Mouse (Mus musculus) embryonic facial prominence, embryonic 11.5 days (tissue): ENCODE measurements around the gene Gm20388. TPM values are rescaled to one million over a fixed set of nuclear protein-coding genes. Genes with fewer than 3 reads are reported as not detected.

Source experiments
- ATAC-seq: fragments of 200-750 bp; cut with Nextera tagmentation; replicated peaks from 2 replicates; pipeline ENCODE4 v1.8.0; 2017; ENCODE audit warnings: low read depth; ENCODE audit not compliant: insufficient number of reproducible peaks, low FRiP score, low TSS enrichment
- DNase-seq: peaks from one replicate; pipeline ENCODE4 v3.0.0-alpha.2; 2015; ENCODE audit warnings: low spot score
- H3K27ac ChIP-seq: fragments of 300-500 bp; sonication (generic); replicated peaks from 2 replicates; pipeline ENCODE4 v1.5.1; 2014; ENCODE audit warnings: mild to moderate bottlenecking, low read depth, low read length, control low read depth
- H3K27me3 ChIP-seq: fragments of 300-500 bp; sonication (generic); 2 replicates; pipeline ENCODE4 v1.6.1; 2014; ENCODE audit warnings: mild to moderate bottlenecking, low read length, moderate library complexity, mixed read lengths; ENCODE audit not compliant: control insufficient read depth, insufficient read depth
- H3K36me3 ChIP-seq: fragments of 300-500 bp; sonication (generic); replicated peaks from 2 replicates; pipeline ENCODE4 v1.6.1; 2014; ENCODE audit warnings: low read depth, mild to moderate bottlenecking, low read length, moderate library complexity, mixed read lengths; ENCODE audit not compliant: control insufficient read depth, insufficient read depth
- H3K4me1 ChIP-seq: fragments of 300-500 bp; sonication (generic); 2 replicates; pipeline ENCODE4 v1.6.1; 2014; ENCODE audit warnings: low read length, mixed read lengths; ENCODE audit not compliant: control insufficient read depth, insufficient read depth
- H3K4me2 ChIP-seq: fragments of 300-500 bp; sonication (generic); 2 replicates; pipeline ENCODE4 v1.6.1; 2014; ENCODE audit warnings: low read depth, mild to moderate bottlenecking, control low read depth, low read length, moderate library complexity
- H3K4me3 ChIP-seq: fragments of 300-500 bp; sonication (generic); 2 replicates; pipeline ENCODE4 v1.5.1; 2014; ENCODE audit warnings: low read depth, low read length, control low read depth
- H3K9ac ChIP-seq: fragments of 300-500 bp; sonication (generic); replicated peaks from 2 replicates; pipeline ENCODE4 v1.6.1; 2014; ENCODE audit warnings: mild to moderate bottlenecking, control low read depth, low read length
- H3K9me3 ChIP-seq: fragments of 300-500 bp; sonication (generic); replicated peaks from 2 replicates; pipeline ENCODE4 v1.6.1; 2016; ENCODE audit warnings: mild to moderate bottlenecking, low read length, inconsistent platforms, mixed read lengths; ENCODE audit not compliant: control insufficient read depth
- WGBS: fragments of 180-500 bp; shearing (Covaris S2); extraction: QIAGEN DNeasy Blood & Tissue Kit; methylation state at CpG from one replicate; pipeline ENCODE4 v1.1.7; 2014; 5-methylcytosine and 5-hydroxymethylcytosine counted together
- polyA plus RNA-seq: library from polyadenylated mRNA; unstranded; fragments of >200 nt; fragmentation: Nextera tagmentation; extraction: Ambion mirVana; gene quantifications from 2 replicates; pipeline ENCODE4 v1.2.1, GENCODE M21; 2014

The Gm20388 gene
- polyA plus RNA-seq, 1 experiment from 2014 or later, result 3.1 TPM

- 90% methylated on average over 6 of the region's 6 CpGs for WGBS
- no peak for ATAC-seq
These were observed 2127.4 kb downstream of the Gm20388 start for GRCm38 (mm10) chr8:122038076-122038475.

DNA sequence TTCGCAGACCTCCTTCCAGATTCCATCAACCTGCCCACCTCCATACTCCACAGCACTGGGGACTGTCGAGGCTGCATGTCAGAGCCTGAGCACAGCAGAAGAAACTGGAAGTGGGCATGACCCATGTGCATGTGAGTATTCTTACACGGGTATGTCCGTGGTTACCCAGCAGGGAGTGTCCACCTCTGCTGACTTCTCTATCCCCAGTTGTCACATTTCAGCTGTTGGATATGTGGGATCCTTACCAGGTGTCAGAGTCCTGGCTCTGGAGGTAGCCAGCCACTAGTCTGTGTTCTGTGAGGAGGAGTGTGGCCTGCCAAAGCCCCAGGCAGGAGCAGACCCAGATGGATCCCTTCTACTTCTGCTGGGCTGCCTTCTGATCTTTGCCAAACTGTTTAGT is 2128.8 kb downstream of the Gm20388 start:
- no peaks in the 10 kb centered on the region for H3K9me3 ChIP-seq
- H3K4me3 ChIP-seq, result no peak overlapping the region
- ATAC-seq (no peak), DNase-seq (no peak)
- no peak overlapping the region for H3K4me2 ChIP-seq
- WGBS, result 80% methylated on average over 4 of the region's 4 CpGs
- H3K27me3 ChIP-seq, result no peaks in the 10 kb centered on the region
- no peaks in the 10 kb centered on the region for H3K36me3 ChIP-seq
- H3K4me1 ChIP-seq, result no peaks in the 10 kb centered on the region; the same call in none of the 2 replicates
- H3K27ac ChIP-seq, result no peak overlapping the region
- H3K9ac ChIP-seq, result no peak overlapping the region

More at GRCm38 (mm10) chr8:122038076-122038475, 2127.4 kb downstream of the Gm20388 start:
- Histone ChIP-seq H3K4me3 (no peak overlapping the region), H3K9me3 (no peaks in the 10 kb centered on the region), H3K9ac (no peak overlapping the region), H3K4me2 (no peak overlapping the region), H3K36me3 (no peaks in the 10 kb centered on the region), H3K4me1 (no peaks in the 10 kb centered on the region; the same call in 1 of the 2 replicates), H3K27ac (no peak overlapping the region), H3K27me3 (no peaks in the 10 kb centered on the region)
- no peak for DNase-seq

DNA sequence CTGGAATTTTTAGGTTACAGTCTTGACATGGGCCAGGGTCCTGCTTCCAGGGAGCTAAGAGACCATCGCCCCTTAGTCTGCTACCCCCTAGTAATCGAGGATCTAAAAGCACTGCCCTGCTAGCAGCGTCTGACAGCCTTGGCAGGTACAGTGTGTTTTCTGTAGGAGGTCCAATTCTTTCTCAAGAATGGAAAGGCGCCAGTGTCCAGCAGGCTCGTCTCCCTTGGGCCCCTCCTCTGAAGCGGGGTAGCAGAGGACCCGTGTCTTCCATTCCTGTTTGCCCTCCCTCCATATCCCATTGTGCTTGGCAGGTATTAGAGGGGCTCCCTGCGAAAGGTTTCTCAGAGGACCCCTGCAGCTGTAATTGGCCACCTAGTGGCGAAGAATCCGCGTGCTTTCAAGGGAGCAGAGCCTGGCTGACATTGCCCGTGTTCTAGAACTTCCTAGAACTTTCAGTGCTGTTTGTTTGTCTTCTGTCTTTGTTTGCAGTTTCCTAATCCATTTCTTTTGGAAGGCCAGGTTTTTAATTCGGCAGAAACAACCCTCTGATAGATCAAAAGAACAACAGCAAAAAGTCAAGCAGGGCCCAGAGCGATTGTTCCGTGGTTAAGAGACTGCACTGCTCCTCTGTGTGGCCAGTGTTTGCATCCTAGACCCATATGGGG is 2136.7 kb downstream of the Gm20388 start:
- no peak for ATAC-seq
- no peak overlapping the region for H3K4me2 ChIP-seq
- H3K4me3 ChIP-seq, result no peak overlapping the region
- H3K4me1 ChIP-seq, result no peaks in the 10 kb centered on the region; the same call in none of the 2 replicates
- H3K36me3 ChIP-seq, result no peaks in the 10 kb centered on the region
- no peaks in the 10 kb centered on the region for H3K27me3 ChIP-seq
- H3K9ac ChIP-seq, result no peak overlapping the region
- no peaks in the 10 kb centered on the region for H3K9me3 ChIP-seq
- no peak overlapping the region for H3K27ac ChIP-seq
- peak; percentile 51 for DNase-seq
- 67% methylated on average over 15 of the region's 15 CpGs for WGBS

DNA sequence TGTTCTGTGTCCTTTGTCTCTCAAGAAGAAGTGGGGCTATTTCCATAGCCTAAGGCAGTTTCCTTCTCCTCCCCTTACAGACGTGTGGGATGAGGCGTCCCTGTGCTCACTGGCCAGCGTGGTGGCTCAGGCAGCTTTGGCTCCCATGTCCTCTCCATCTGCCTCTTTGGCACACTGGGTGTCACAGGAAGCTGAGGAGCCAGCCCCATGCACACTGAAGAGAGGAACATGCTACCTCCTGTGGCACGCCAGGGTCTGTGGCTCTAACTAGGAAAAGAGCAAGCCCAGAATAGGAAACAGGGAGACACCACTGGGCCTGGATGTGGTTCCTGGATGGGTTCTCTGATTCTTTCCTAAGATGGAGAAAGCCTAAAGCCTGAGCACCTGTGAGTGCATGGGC is 2138.6 kb downstream of the Gm20388 start:
- DNase-seq (no peak), ATAC-seq (no peak)
- Histone ChIP-seq H3K27me3 (no peaks in the 10 kb centered on the region), H3K9me3 (no peaks in the 10 kb centered on the region), H3K4me2 (no peak overlapping the region), H3K4me1 (no peaks in the 10 kb centered on the region; the same call in 1 of the 2 replicates), H3K9ac (no peak overlapping the region), H3K4me3 (no peak overlapping the region), H3K36me3 (no peaks in the 10 kb centered on the region), H3K27ac (no peak overlapping the region)
- WGBS, result 73% methylated on average over 4 of the region's 4 CpGs

- Histone ChIP-seq H3K27ac (no peak overlapping the region), H3K9me3 (no peaks in the 10 kb centered on the region), H3K4me2 (no peak overlapping the region), H3K4me1 (no peaks in the 10 kb centered on the region), H3K27me3 (no peaks in the 10 kb centered on the region), H3K36me3 (no peaks in the 10 kb centered on the region), H3K4me3 (no peak overlapping the region), H3K9ac (no peak overlapping the region)
- ATAC-seq, result no peak
- WGBS, result 46% methylated on average over 2 of the region's 2 CpGs
- DNase-seq, result no peak
These were observed 2139.3 kb downstream of the Gm20388 start for GRCm38 (mm10) chr8:122049923-122050322.

GRCm38 (mm10) chr8:122050620-122051019 is 2140.0 kb downstream of the Gm20388 start:
- no peak overlapping the region for H3K9ac ChIP-seq
- no peaks in the 10 kb centered on the region for H3K36me3 ChIP-seq
- H3K27me3 ChIP-seq, result no peaks in the 10 kb centered on the region
- no peak overlapping the region for H3K27ac ChIP-seq
- no peaks in the 10 kb centered on the region; the same call in 1 of the 2 replicates for H3K4me1 ChIP-seq
- H3K4me2 ChIP-seq, result no peak overlapping the region
- ATAC-seq (no peak), DNase-seq (no peak)
- H3K9me3 ChIP-seq, result no peaks in the 10 kb centered on the region
- no peak overlapping the region for H3K4me3 ChIP-seq
- WGBS, result 94% methylated on average over 9 of the region's 9 CpGs

DNA sequence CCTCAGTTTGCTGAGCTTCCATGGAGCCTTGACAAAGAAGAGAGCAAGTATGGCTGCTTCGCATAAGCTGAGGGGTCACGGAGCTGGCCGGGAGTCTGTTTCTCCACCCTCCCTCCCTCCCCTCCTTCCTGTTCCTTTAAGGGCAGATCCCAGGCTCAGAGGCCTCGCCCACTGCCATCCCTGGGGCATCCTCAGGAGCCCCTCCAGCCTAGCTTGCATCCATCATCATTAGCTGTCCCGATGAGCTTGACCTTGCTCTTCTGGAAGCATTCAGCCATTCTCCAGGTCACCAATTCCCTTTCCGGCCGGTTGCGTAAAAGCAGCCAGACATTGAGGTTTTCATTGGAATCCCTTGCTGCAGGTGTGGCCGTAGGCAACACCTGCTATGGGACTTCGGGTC is 2144.7 kb downstream of the Gm20388 start:
- 39% methylated on average over 10 of the region's 10 CpGs for WGBS
- DNase-seq (peak; percentile 13), ATAC-seq (no peak)
- no peaks in the 10 kb centered on the region for H3K9me3 ChIP-seq
- no peaks in the 10 kb centered on the region for H3K36me3 ChIP-seq
- no peak overlapping the region for H3K27ac ChIP-seq
- H3K4me1 ChIP-seq, result no peaks in the 10 kb centered on the region; the same call in 1 of the 2 replicates
- H3K27me3 ChIP-seq, result no peaks in the 10 kb centered on the region
- no peak overlapping the region for H3K4me3 ChIP-seq
- H3K9ac ChIP-seq, result 0 out of 2 replicates have a peak overlapping the region, but pooled peaks have one; percentile 2
- no peak overlapping the region for H3K4me2 ChIP-seq

DNA sequence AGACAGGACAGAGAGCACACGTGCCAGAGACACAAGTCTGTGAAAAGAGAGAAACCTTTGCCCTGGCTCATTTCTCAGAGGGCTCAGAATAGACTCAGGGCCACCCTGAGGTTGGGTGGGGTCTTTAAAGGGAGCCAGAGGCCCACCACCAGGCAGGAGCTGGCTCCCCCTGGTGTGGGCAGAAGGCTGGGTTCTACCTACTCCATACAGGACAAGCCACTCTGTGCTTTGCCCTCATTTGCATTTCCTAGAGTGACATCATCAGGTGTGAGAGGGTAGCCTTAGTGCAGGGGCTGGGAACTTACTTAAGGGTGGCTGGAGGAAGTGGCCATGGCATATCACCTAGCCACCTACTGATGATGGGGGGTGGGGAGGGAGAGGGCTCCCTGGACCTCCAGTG is 2145.5 kb downstream of the Gm20388 start:
- Histone ChIP-seq H3K4me3 (no peak overlapping the region), H3K9ac (no peak overlapping the region), H3K27ac (no peak overlapping the region), H3K27me3 (no peaks in the 10 kb centered on the region), H3K9me3 (no peaks in the 10 kb centered on the region), H3K4me1 (no peaks in the 10 kb centered on the region; the same call in 1 of the 2 replicates), H3K36me3 (no peaks in the 10 kb centered on the region), H3K4me2 (no peak overlapping the region)
- DNase-seq (no peak), ATAC-seq (no peak)
- 43% methylated on average over 1 of the region's 1 CpGs for WGBS
